Mouse (Mus musculus) adrenal gland, adult (tissue): Measurements from ENCODE around the gene Fndc8.

Experiments
- DNase-seq, 2 experiments: peaks; one replicate each; pipeline ENCODE4 v3.0.0; 2022 to 2023; ENCODE audit warnings: low spot score in 1 of 2; ENCODE audit not compliant: inconsistent age in 2 of 2

The Fndc8 gene

DNA sequence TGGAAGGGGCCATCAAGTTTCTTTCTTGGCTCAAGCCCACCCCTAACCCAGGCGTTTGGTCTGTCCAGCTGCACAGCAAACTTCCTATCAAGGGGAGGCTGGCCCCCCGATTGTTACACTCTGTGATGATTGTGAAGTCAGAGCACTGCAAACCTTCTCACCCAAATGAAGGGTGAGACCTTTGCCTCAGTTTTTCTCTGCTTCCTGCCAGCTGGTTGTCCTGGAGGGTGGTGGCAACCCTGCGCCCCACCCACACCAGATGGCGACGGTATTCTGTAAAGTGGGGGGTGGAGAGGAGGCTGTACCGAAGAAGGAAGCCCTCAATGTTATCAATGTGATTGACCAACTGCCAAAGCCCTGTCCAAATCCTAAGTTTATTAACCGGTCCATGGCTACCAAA is at the start of gene Fndc8:
TSS of gene Fndc8 (plus strand) at position 189 of the 400 bp plus-strand sequence.
- no peak for DNase-seq

DNA sequence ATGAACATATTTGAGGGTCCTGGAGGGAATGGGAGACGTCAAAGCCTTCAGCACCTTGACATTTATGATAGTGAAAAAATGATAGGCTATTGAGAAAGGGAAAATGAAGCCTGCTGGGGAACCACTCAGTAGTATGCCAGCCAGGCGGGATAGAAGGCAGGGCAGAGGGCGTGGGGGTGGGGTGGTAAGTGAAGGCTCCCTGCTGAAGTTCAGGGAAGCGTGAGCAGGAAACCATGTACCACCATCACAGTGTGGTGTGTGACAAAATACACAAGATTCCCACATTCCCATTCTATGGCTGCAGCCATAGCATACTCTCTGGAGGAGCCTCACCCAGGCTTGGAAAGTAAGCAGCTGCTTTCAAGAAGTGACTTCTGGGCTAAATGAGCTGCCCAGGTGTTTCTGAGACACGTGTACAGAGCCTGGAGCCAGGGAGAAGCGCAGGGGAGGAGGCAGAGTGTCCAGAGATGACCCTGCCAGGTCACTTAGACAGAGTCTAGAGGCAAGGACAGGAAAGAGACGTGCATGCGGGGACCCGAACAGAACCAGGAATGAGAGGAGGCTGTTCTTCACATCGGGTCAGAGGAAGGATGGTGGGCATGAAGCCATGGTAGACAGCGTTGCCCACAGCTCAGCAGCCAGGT is 47.0 kb upstream of the Fndc8 start:
- DNase-seq: peak; percentile 15 to 57

DNA sequence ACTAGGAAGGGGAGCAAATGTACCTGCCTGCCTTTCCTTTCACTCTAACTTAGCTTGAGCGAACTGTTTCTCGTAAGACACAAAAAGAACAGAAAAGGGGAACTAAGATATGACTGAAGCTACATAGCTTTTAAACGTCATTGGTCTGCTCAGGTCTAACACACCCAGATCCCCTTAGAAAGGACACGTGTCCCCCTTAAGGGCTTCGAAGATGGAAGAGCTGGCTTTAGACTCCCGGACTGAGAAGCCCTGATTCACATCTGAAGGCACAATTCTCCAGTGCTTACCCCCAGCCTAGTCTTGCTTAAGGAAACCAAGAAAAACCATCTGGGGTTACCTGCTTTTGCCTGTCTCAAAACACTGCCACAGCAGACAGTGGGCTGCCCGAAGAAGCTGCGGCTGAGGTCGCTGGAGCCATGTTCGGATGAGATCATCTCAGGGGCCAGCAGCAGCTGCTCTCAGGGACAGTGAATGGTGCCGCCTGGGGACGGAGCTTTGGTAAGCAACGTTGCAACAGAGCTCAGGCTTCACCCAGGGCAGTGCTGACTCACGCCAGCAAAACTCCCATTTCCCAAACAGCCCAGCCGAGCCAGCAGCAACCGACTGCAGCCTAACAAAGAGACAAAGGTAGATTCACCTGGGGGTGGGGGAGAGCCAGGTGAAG is 46.4 kb upstream of the Fndc8 start:
- DNase-seq: peak; percentile 89 to 94

DNA sequence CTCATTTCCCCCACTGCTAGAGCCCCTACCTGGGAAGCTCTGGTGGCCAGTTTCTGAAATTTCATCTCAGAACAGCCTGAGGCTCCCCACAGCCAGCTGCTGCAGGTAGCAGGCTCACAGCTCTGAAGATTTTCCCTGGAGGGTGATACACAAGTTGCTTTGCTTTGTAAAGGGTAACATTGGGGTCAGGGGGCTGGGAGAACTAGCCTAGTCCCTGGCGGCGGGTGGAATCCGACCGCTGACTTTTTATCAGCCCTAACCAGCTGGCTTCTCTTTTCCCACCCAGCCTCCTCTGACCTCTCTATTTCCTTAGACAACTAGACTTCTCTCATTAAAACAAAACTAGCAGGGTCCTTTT is 45.9 kb upstream of the Fndc8 start:
- no peak for DNase-seq

DNA sequence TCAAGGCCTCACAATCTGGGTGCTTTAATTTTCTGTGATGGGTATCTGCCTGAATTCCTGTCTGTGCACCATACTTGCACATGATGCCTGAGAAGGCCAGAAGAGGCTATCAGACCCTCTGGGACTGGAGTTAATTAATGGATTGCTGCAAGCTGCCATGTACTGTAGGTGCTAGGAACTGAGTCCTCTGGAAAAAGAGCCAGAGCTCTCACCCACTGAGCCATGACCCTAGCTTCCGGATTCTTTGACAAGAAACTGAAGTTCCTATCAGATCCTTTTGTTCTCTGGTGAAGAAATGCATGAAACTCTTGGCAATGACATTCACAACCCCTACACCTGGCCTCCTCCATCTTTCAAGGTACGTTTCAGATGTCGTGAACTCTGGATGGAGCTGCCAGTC is 45.0 kb upstream of the Fndc8 start:
- no peak for DNase-seq

DNA sequence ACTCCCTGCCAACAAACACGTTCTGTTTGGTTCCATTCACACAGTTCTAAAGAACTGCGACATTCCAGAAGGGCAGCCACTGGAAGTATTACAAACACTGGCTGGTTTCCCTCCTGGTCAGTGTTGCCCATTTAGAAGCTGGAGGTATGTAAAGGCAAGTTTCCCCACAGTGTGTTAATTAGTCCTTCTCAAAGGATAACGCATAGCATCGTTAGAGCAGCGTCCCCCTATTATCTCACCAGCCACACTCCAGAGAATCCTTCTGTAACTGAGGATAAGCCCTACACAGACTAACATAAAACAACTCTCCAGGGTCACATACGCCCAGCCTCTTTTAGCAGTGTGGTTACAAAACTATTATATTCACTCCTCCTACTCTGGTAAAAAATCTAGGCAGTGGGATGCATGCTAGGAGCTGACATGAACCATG is 44.3 kb upstream of the Fndc8 start:
- no peak for DNase-seq

DNA sequence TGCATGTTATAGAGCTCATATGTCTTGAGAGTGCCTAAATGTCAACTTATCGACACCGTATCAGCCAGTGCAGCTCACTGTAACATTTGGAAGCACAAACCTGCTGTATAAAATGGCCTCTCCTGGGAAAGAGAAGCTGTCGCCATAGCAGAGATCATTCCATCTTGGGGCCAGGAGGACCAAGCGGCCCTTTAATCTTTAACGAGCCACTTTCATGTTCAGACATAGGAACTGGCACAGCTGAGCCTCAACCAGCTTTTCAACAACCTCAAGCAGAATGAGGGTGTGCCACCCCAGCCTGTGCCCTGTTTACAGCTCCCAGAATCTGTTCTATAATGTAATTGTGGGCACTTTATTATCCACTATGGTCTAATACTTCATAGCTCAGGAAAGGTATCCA is 41.7 kb upstream of the Fndc8 start:
- DNase-seq: no peak

DNA sequence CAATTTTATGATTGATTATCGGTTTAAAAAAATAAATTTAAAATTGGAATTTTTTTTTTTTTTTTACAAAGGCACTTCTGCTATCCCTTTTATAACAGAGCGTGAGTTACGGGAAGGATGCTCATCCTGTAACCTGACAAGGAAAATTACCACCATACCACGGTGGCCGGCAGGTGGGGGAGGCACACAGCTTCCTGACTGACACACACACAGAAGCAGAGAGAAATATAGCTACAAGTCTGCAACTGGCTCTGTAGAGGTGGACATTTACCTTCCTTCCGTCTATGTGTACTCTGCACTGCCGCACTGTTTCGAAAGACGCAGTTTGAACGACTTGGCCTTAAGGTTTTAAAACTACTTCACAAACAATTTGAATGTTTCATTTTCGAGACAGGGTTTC is 39.8 kb upstream of the Fndc8 start:
- no peak for DNase-seq

DNA sequence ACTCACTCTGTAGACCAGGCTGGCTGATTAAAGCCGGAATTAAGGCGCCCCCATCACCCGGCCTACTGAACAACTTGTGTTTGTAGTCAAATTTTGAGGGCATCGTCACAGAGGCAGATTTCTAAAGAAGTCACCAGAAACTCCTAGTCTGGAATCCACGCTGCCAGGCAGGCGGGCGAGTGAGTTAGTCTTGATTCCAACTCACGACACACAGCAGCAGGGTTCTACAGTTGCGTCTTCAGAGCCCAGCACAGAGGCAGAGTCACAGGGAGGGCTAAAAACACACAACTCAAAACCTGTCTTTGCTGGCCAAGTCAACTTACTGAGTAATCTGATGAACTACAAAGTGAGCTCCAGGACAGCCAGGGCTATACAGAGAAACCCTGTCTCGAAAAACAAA is 39.4 kb upstream of the Fndc8 start:
- DNase-seq: no peak

DNA sequence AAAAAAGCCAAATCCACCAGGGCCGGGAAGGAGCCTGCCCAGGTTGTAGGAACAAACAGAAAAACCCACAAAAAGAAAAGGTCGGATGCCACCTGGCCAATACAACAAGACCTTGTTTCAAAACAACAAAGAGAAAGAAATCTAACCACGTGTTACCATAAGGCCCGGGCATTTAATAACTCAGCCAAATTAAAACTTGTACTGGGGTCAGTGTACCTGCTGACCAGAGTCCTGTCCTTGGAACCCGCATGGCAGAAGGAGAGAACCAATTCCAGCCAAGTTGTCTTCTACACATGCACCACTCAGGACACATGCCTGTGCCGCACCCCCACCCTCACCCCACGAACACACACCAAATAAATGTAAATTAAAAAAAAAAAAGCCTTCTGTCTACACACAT is 39.0 kb upstream of the Fndc8 start:
- no peak for DNase-seq

DNA sequence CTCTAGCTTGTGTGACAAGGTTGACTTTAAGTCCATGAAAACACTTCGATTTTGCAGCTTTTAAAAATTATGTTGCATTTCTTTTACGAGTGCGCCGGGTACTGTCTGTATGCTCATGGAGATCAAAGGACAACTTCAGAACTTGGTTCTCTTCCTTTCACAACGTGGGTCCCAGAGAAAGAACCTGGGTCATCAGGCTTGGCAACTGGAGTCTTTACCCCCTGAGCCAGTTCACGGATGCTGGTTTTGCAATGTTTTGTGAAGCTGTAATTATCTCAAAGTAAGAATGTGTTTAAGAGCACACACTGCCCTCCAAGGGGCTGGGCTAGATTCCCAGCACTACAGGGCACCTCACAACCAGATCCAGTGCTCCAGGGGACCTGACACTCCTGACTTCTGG is 37.8 kb upstream of the Fndc8 start:
- DNase-seq: no peak

DNA sequence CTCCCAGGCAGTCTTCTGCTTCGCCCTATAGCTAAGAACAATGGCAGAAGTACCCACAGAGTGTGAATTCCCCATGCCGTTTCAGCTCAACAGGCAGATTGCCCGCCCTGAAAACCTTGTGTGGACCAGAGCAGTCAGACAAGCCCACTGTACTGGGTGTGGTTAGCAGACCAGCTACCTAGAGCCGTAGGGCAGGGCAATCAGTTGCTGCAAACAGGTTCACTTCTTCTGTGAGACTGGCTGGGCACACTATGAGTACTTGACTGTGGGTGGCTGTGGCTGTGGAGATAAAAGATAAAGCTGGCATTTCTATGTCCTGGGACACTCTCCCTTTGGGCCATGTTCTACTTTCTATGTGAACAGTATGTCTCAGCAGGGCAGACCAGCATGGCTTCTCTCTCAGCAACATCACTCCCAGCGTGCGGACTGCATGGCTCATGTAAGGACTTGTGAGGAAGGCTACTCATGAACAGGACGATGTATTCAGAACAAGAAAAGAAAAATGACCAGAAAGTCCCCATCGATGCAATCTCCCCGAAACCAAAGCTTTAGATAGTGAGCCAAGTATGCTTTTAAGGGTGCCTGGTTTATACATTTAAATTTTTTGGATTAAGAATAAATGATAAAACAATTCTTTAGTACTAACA is 36.5 kb upstream of the Fndc8 start:
- no peak for DNase-seq

DNA sequence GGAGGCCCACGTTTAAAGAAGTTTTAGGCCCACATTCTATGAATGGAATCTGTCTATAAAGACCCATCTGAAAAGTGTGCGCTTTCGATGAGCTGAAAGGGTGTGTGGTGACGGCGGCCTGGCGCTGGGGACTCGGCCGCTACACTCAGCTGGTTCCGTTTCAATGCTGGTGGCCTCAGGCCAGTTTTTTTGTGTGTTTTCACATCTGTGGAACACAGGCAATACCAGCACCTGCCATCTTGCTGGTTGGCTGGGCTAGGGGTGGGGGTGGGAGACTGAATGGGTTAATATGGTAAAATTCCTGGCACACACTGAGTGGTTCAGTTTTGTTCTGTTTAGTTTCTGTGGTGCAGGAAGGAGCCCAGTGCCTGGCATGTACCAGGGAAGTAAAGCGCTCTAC is 35.9 kb upstream of the Fndc8 start:
- no peak for DNase-seq

DNA sequence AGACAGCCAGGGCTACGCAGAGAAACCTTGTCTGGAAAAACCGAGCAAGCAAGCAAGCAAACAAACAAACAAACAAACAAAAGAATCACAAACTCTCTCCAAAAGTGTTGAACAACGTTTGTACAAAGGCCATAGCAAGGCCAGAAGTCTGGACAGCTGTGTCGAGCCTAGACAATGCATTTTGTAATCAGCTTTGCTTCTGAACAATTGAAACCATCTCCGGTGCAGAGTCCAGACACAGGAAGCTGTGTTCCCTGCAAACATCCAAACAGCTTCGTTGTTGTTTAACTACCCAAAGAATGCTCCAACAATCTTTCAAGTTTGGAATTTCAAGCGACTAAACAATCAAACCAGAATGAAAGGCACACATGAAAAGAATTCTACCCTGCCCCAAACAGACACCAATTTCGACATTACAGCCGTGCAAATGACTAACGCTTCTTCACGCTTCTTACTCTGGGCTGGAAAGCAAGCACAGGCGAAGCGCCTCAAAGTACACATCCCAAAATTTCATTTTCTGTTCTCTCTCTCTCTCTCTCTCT is 34.5 kb upstream of the Fndc8 start:
- DNase-seq: no peak

DNA sequence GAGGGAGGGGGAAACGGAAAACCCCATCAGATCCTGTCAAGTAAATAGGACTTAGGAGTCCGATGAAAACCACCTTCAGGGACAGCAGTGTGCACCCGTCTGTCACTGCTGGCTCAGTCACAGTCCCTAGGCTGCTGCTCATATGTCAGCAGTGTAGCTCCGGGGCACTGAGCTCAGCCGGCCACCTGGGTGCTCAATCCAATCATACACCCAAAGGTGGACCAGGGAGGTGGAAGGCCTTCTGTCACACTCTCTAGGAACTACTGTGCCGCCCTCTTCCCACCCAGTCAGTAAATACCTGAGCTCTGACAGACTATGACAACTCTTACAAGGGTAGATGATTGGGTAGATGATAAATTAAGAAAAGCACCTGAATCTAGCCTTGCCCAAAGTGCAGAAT is 31.2 kb upstream of the Fndc8 start:
- no peak for DNase-seq

DNA sequence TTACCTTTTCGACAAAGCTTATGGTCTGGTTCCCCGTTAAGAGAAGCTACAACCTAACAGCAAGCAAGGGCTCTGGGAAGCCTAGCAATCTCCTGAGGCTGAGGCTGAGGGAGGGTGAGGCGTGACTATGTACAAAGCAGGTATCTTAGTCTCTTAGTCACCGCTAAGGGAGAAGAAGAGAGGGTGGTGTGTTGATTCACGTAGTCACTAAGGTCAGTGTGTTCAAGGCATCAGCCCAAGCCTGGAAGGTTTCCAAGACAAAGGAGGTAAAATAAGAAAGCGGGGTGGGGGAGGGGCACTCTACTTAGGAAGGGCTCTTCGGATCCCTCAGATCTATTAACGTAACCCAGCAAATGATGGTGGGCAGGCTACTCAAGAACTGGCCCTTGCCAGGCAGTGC is 30.4 kb upstream of the Fndc8 start:
- peak; percentile 15 to 49 for DNase-seq

DNA sequence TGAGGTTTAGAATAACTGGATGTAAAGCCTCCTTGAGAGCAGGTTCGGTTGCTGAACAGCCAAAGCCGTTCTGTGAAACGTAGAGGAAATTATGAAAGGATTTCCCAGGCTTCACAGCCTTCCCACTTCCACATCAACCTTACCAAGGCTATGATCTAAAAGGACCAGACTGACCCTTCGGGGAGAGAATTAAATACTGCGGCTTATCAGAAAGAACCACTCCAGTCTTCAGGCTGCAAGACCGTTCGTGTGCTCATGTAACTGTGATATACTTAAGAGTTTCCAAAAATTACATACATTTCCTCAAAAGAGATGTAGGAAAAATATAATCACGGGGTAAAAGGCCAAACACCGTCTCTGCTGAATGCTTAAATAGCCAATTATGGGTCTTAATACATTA is 29.3 kb upstream of the Fndc8 start:
- DNase-seq: no peak

DNA sequence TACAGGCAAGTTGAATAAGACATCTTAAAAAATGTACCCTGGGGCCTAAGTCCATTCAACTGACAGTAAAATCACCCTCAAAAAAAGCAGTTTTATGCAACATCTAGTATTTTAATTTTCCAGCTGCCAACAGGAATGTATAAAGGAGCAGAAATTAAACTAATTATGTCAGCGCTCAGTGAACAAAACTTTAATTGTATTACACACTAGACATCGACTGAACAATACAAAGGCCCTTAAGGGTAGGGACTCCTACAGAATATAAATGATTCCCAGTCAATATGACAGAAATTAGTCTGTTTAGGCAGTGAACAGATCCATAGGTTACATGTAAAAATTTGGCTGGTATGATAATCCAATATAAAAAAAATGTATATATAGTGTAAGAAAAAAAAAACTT is 28.9 kb upstream of the Fndc8 start:
- DNase-seq: no peak

DNA sequence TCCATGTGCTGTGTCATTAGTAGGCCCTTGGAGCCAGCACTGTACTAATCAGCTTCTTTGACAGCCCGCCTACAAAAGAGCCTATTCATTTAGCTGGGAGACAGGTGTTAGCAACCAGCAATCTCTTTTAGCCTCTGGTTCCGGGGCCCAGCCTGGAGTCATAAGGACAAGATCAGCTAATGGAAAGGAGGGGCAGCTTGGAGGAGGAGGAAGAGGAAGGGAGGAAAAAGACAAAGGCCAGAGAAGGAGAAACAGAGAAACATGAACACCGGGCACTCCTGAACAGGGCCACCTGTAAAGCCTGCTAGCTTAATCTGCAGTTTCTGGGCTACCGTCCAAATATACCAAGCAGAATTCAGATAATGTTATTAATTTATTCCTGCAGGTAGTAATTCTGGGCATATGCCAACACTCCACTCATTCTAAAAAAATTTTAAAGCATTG is 28.4 kb upstream of the Fndc8 start:
- no peak for DNase-seq

DNA sequence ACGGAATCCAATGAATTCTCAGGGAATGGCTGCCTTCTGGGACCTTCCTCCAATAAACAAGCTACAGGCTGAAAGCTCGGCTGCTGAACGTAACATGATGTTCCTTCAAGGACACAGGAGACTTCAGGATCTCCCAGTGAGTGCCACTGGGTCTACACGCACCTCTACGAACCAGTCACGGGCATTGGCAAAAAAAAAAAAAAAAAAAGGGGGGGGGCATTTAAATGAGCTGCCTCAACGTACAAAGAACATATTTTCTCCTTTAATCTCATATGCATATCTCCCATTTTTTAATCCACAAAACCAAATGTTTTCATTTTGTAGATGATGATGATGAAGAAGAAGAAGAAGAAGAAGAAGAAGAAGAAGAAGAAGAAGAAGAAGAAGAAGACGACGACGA is 26.0 kb upstream of the Fndc8 start:
- DNase-seq: no peak

DNA sequence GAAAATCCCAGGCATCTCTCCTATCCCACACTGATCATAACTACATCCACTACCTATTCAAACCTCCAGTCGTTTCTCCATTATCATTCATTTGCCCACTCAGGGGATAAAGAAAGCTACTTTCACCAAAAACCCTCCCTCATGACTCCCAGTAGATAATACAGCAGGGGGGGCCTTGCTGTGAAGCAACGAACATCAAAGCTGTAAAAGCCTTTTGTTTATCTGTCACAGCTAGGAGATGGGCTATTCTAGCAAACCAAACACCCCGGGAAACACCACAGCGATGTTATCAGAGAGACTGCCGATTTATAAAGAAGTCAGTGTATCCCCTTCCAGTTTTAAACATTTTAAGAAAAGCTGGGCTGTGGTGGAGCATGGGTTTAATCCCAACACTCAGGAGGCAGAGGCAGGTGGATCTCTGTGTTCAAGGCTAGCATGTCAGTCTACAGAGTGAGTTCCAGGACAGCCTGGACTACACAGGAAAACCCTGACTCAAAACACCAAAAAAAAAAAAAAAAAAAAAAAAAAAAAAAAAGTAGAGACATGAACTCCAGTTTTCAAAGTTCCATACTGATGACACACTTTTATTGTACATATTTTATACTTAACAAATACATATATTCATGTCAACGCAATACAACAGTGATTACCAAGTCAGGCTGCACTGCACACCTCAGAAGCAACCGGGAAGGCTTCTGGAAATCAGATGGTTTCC is 24.9 kb upstream of the Fndc8 start:
- no peak for DNase-seq

DNA sequence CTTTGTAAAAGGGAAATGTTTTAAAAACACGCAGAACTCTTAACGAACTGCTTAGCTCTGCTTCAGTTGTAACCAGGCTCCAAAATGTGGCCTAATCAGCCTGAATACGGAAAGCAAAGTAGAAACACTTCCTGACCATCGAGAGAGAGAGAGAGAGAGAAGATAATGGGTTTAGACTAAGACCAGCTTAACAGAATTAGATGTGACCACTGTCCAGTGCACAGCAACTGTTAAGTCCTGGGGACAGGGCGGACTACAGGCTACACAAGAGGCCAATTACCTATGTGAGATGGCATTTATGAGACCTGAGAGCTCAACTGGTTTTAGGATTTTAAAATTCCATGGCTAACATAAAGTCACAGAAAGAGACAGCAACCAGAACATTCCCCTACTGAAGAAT is 24.0 kb upstream of the Fndc8 start:
- DNase-seq: no peak
